Mouse (Mus musculus) bone marrow, adult 2 months (tissue): ENCODE data around the gene Cubn. TPM values are rescaled to one million over a fixed set of nuclear protein-coding genes. Genes with fewer than 3 reads are reported as not detected.

Experiments used
- H3K27ac ChIP-seq: fragments of 200-500 bp; 2 replicates; pipeline ENCODE4 v1.5.1; 2012; ENCODE audit warnings: low read depth, mild to moderate bottlenecking, control low read depth, inconsistent platforms, low read length; ENCODE audit not compliant: control insufficient read depth, poor library complexity, insufficient read depth
- H3K4me1 ChIP-seq: fragments of 200-500 bp; 2 replicates; pipeline ENCODE4 v1.6.1; 2011; ENCODE audit warnings: low read length; ENCODE audit not compliant: control insufficient read depth, insufficient read depth
- H3K4me3 ChIP-seq: fragments of 200-500 bp; replicated peaks from 2 replicates; pipeline ENCODE3; 2011; ENCODE audit warnings: mild to moderate bottlenecking, low read depth, low read length, control low read depth; ENCODE audit not compliant: control insufficient read depth
- CTCF ChIP-seq: fragments of 200-500 bp; IDR thresholded peaks from 2 replicates; pipeline ENCODE4 v1.5.1; 2011; ENCODE audit warnings: low read length, control low read depth; ENCODE audit not compliant: control insufficient read depth, insufficient read depth
- POLR2A ChIP-seq: fragments of 200-500 bp; IDR thresholded peaks from 2 replicates; pipeline ENCODE4 v1.6.1; 2011; ENCODE audit warnings: low read depth, mild to moderate bottlenecking, control low read depth, low read length, borderline replicate concordance; ENCODE audit not compliant: control insufficient read depth
- WGBS: fragments of 180-500 bp; shearing (Covaris S2); methylation state at CpG from one replicate; pipeline ENCODE4 v1.1.7; 2018; 5-methylcytosine and 5-hydroxymethylcytosine counted together
- polyA plus RNA-seq: library from polyadenylated mRNA; stranded (reverse); fragments of >200 nt; gene quantifications from 2 replicates; pipeline ENCODE4 v1.2.4, GENCODE M21; 2011; ENCODE audit warnings: low replicate concordance; ENCODE audit not compliant: missing spikeins, insufficient read depth, insufficient read length

Gene Cubn
- polyA plus RNA-seq, 1 experiment: 0.30 TPM

GRCm38 (mm10) chr2:13391018-13391417 is 100.6 kb downstream of the Cubn start:
- TF ChIP-seq CTCF (no peak), POLR2A (no peak)
- Histone ChIP-seq H3K27ac (no peak overlapping the region), H3K4me1 (no peaks in the 10 kb centered on the region), H3K4me3 (no peak overlapping the region)
- WGBS: 4% methylated on average over 3 of the region's 3 CpGs

- H3K4me1 ChIP-seq: no peaks in the 10 kb centered on the region
- 93% methylated on average over 5 of the region's 5 CpGs for WGBS
These were observed 105.0 kb downstream of the Cubn start for GRCm38 (mm10) chr2:13386631-13387030.

GRCm38 (mm10) chr2:13385542-13386345 is 105.9 kb downstream of the Cubn start:
- no peak overlapping the region for H3K4me3 ChIP-seq
- TF ChIP-seq CTCF (no peak), POLR2A (no peak)
- no peak overlapping the region for H3K27ac ChIP-seq
- 81% methylated on average over 3 of the region's 3 CpGs for WGBS
- no peaks in the 10 kb centered on the region for H3K4me1 ChIP-seq

More at GRCm38 (mm10) chr2:13386631-13387030, 105.0 kb downstream of the Cubn start:
- TF ChIP-seq POLR2A (no peak), CTCF (no peak)
- no peak overlapping the region for H3K27ac ChIP-seq
- no peak overlapping the region for H3K4me3 ChIP-seq

- Histone ChIP-seq H3K27ac (no peak overlapping the region), H3K4me1 (no peaks in the 10 kb centered on the region), H3K4me3 (no peak overlapping the region)
- WGBS: 54% methylated on average over 4 of the region's 4 CpGs
- TF ChIP-seq POLR2A (no peak), CTCF (no peak)
These were observed 106.7 kb downstream of the Cubn start for GRCm38 (mm10) chr2:13384775-13385541.

GRCm38 (mm10) chr2:13376166-13376565 is 115.4 kb downstream of the Cubn start:
- Histone ChIP-seq H3K4me3 (no peak overlapping the region), H3K4me1 (no peaks in the 10 kb centered on the region), H3K27ac (no peak overlapping the region)
- no peak for TF ChIP-seq CTCF
- WGBS: 82% methylated on average over 4 of the region's 4 CpGs

- H3K27ac ChIP-seq: no peak overlapping the region
- 80% methylated on average over 1 of the region's 1 CpGs for WGBS
These were observed 118.3 kb downstream of the Cubn start for GRCm38 (mm10) chr2:13373291-13373690.

GRCm38 (mm10) chr2:13372825-13373224 is 118.8 kb downstream of the Cubn start:
- Histone ChIP-seq H3K27ac (no peak overlapping the region), H3K4me1 (no peaks in the 10 kb centered on the region), H3K4me3 (no peak overlapping the region)
- WGBS: 86% methylated on average over 3 of the region's 3 CpGs
- TF ChIP-seq CTCF (no peak), POLR2A (no peak)

More at GRCm38 (mm10) chr2:13373291-13373690, 118.3 kb downstream of the Cubn start:
- TF ChIP-seq CTCF (no peak), POLR2A (no peak)
- H3K4me3 ChIP-seq: no peak overlapping the region
- H3K4me1 ChIP-seq: no peaks in the 10 kb centered on the region

DNA sequence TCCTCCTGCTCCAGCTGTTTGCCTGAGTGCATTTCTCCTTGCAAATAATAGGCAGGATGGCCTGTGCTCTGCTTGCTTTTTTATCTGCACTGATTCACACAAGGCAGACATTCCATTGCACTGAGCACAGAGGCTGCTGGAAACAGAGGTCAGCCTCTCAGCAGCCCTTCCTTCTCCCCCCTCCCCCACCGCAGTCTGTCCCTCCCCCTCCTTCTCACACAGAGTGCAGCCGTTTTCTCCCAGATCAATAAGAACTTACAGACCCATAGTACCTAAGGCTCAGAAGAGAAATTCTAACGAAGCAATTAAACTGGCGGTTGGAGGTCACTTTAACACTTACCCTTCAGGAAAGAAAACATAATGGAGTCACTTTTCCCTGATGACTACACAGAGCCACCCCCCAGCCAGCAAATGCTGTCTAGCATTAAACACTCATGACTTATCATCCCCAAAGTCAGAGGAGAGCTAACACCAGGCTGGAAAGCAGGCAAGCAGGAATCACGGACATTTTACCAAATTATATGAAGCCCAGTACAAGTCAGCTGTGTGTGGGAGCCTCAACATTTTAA is 119.3 kb downstream of the Cubn start:
- Histone ChIP-seq H3K4me1 (no peaks in the 10 kb centered on the region), H3K4me3 (no peak overlapping the region), H3K27ac (no peak overlapping the region)
- WGBS: 58% methylated on average over 5 of the region's 5 CpGs
- no peak for TF ChIP-seq POLR2A
- no peak for TF ChIP-seq CTCF
